9 mouse cellular contexts compared by ENCODE assay signal in genomic region chr3:88214197-88214938, GRCm38 (mm10). TPM values are rescaled to one million over a fixed set of nuclear protein-coding genes. Genes with fewer than 3 reads are reported as not detected.
A peak's percentile ranks its signal among the peaks of the same experiment; 100 is the strongest.
DNase-seq lines count a peak whose midpoint lies in the region; ATAC-seq and TF ChIP-seq lines count a peak whose summit lies in the region.
"Had no signal": no experiment of that assay in that cellular context is flagged by ENCODE, and none has a peak within 500 bp of the region (broad histone marks: within the 10 kb centered on the region; RNA-seq: fewer than 3 reads in every experiment).

No protein-coding gene starts in this region.

- H3K27ac ChIP-seq in embryonic facial prominence, embryonic 11.5 days (replicated peaks; ENCODE audit: low read depth, low read length) = no peak overlapping the region
- H3K27ac ChIP-seq in layer of hippocampus, adult 2 months = peak overlapping the region; percentile 99
- peak overlapping the region; percentile 99 for H3K27ac ChIP-seq in neural tube, embryonic 14.5 days (ENCODE audit: low read depth, low read length)

- 2% methylated on average over 41 of the region's 42 CpGs for WGBS in embryonic facial prominence, embryonic 11.5 days
- WGBS in neural tube, embryonic 14.5 days = 1% methylated on average over 40 of the region's 42 CpGs

- peaks cover 35% of the 10 kb centered on the region for H3K4me1 ChIP-seq in E14TG2a.4 (replicated peaks; ENCODE audit: low read depth, low read length)
- no peaks in the 10 kb centered on the region for H3K4me1 ChIP-seq in embryonic facial prominence, embryonic 11.5 days (ENCODE audit: control insufficient read depth, insufficient read depth, low read length)
- H3K4me1 ChIP-seq in neural tube, embryonic 14.5 days (ENCODE audit: control insufficient read depth, insufficient read depth, low read length) = peaks cover 42% of the 10 kb centered on the region

- H3K9ac ChIP-seq in embryonic facial prominence, embryonic 11.5 days (replicated peaks; ENCODE audit: low read length) = no peak overlapping the region
- peak overlapping the region; percentile 99 for H3K9ac ChIP-seq in neural tube, embryonic 14.5 days (replicated peaks; ENCODE audit: low read depth, low read length)

- H3K9me3 ChIP-seq in E14TG2a.4 (ENCODE audit: low read length) = no peaks in the 10 kb centered on the region
- no peaks in the 10 kb centered on the region for H3K9me3 ChIP-seq in embryonic facial prominence, embryonic 11.5 days (replicated peaks; ENCODE audit: control insufficient read depth, low read length)
- H3K9me3 ChIP-seq in neural tube, embryonic 14.5 days (ENCODE audit: control insufficient read depth, low read length) = no peaks in the 10 kb centered on the region

- H3K27me3 ChIP-seq in E14TG2a.4 (ENCODE audit: insufficient read depth, low read length) = peaks cover 97% of the 10 kb centered on the region
- H3K27me3 ChIP-seq in embryonic facial prominence, embryonic 11.5 days (ENCODE audit: control insufficient read depth, insufficient read depth, low read length) = peaks cover 83% of the 10 kb centered on the region
- H3K27me3 ChIP-seq in neural tube, embryonic 14.5 days (ENCODE audit: control insufficient read depth, insufficient read depth, low read length) = no peaks in the 10 kb centered on the region

- H3K36me3 ChIP-seq in E14TG2a.4 (ENCODE audit: insufficient read depth, low read length) = no peaks in the 10 kb centered on the region
- H3K36me3 ChIP-seq in embryonic facial prominence, embryonic 11.5 days (replicated peaks; ENCODE audit: control insufficient read depth, insufficient read depth, low read depth, low read length) = no peaks in the 10 kb centered on the region
- peaks cover 3% of the 10 kb centered on the region; the same call in 1 of the 2 replicates for H3K36me3 ChIP-seq in neural tube, embryonic 14.5 days (ENCODE audit: control insufficient read depth, insufficient read depth, low read length)

- no peak for ATAC-seq in CD4-positive, CD25-positive, alpha-beta regulatory T cell, adult 4 months
- ATAC-seq in embryonic facial prominence, embryonic 11.5 days (replicated peaks; ENCODE audit: insufficient number of reproducible peaks, low FRiP score, low TSS enrichment, low read depth) = peak; percentile 66; the same call in 1 of the 2 replicates
- ATAC-seq in neural tube, embryonic 14.5 days (ENCODE audit: low read depth) = peak; percentile 91
- no peak for ATAC-seq in erythroid progenitor cell, adult 5-6 weeks (replicated peaks; ENCODE audit: low FRiP score, poor library complexity, severe bottlenecking)

- DNase-seq in CD4-positive, CD25-positive, alpha-beta regulatory T cell, adult 2 months (ENCODE audit: low read depth, low spot score) = peak; percentile 12
- no peak for DNase-seq in embryonic facial prominence, embryonic 11.5 days (ENCODE audit: low spot score)
- peak in 1 of 2 experiments; percentile 80 for DNase-seq in layer of hippocampus, adult 2 months (ENCODE audit: low spot score in 2 of 2)
- no peak for DNase-seq in kidney, postnatal 4 days

- TF ChIP-seq CTCF in E14TG2a.4 (conservative IDR thresholded peaks at IDR 0.05; ENCODE audit: low read length) = no peak
- TF ChIP-seq CTCF in layer of hippocampus, adult 2 months (conservative IDR thresholded peaks at IDR 0.05) = peak; percentile 13; the same call in 1 of the 2 replicates

- H3K4me3 ChIP-seq in E14TG2a.4 (replicated peaks; ENCODE audit: low read length) = peak overlapping the region; percentile 72
- H3K4me3 ChIP-seq in embryonic facial prominence, embryonic 11.5 days (ENCODE audit: low read depth, low read length) = peak overlapping the region; percentile 21
- H3K4me3 ChIP-seq in layer of hippocampus, adult 2 months = peak overlapping the region; percentile 81
- H3K4me3 ChIP-seq in neural tube, embryonic 14.5 days (ENCODE audit: low read depth, low read length) = peak overlapping the region; percentile 73
- H3K4me3 ChIP-seq: erythroblast, embryonic 14.5 days had no signal

- H3K4me2 ChIP-seq in embryonic facial prominence, embryonic 11.5 days (ENCODE audit: low read depth, low read length) = 0 out of 2 replicates have a peak overlapping the region, but pooled peaks have one; percentile 14
- peak overlapping the region; percentile 93 for H3K4me2 ChIP-seq in neural tube, embryonic 14.5 days (ENCODE audit: low read depth, low read length)

RNA-seq across cellular contexts. Expression of gene Rhbg, which starts 40.1 kb away (rescaled TPM):
- not detected for polyA plus RNA-seq in CD4-positive, CD25-positive, alpha-beta regulatory T cell, adult 4 months (2017; shearing (Covaris generic))
- polyA plus RNA-seq in embryonic facial prominence, embryonic 11.5 days (2014; fragmentation: Nextera tagmentation; extraction: Ambion mirVana) = 0.25 and 0.26 TPM in 2 replicates
- not detected for total RNA-seq in layer of hippocampus, adult 2 months (2021)
- polyA plus RNA-seq in neural tube, embryonic 14.5 days (2014; fragmentation: Nextera tagmentation; extraction: Ambion mirVana) = 0.51 and 0.85 TPM in 2 replicates
- total RNA-seq in erythroid progenitor cell, adult 5-6 weeks (2015; ENCODE audit: low replicate concordance) = not detected in 2 replicates
- not detected in 2 replicates for total RNA-seq in erythroid progenitor cell, adult 5-6 weeks (2017; ENCODE audit: low replicate concordance)
- polyA plus RNA-seq: erythroblast, embryonic 14.5 days had no signal

Comparison
In these comparisons a context has a peak if more than half of its experiments do, and no peak if none do; other contexts are left out.
1. ATAC-seq: peak in embryonic facial prominence, embryonic 11.5 days (single experiment) and neural tube, embryonic 14.5 days (single experiment); none in CD4-positive, CD25-positive, alpha-beta regulatory T cell, adult 4 months (single experiment) and erythroid progenitor cell, adult 5-6 weeks (single experiment).
2. H3K4me3 ChIP-seq: peak in every context shown above with its lines; median percentile 81 in layer of hippocampus, adult 2 months; 73 in neural tube, embryonic 14.5 days; 72 in E14TG2a.4; 21 in embryonic facial prominence, embryonic 11.5 days.